Mouse (Mus musculus) kidney, adult 2 months (tissue): ENCODE results near the gene Ufc1. TPM values are rescaled to one million over a fixed set of nuclear protein-coding genes. Genes with fewer than 3 reads are reported as not detected.

Experiments
- DNase-seq: peaks from one replicate; pipeline ENCODE4 v3.0.0; 2021
- H3K27ac ChIP-seq: fragments of 200-500 bp; 2 replicates; pipeline ENCODE4 v1.5.1; 2012; ENCODE audit warnings: low read depth, low read length, control low read depth, inconsistent platforms; ENCODE audit not compliant: insufficient read depth
- H3K27me3 ChIP-seq: fragments of 200-500 bp; replicated peaks from 2 replicates; pipeline ENCODE4 v1.6.1; 2012; ENCODE audit warnings: mild to moderate bottlenecking, moderate library complexity, low read length, inconsistent platforms; ENCODE audit not compliant: control insufficient read depth, insufficient read depth
- H3K36me3 ChIP-seq: fragments of 200-500 bp; 2 replicates; pipeline ENCODE4 v1.6.1; 2012; ENCODE audit warnings: mild to moderate bottlenecking, moderate library complexity, low read length, inconsistent platforms; ENCODE audit not compliant: control insufficient read depth, insufficient read depth
- H3K4me1 ChIP-seq: fragments of 200-500 bp; 2 replicates; pipeline ENCODE4 v1.6.1; 2011; ENCODE audit warnings: low read length; ENCODE audit not compliant: control insufficient read depth, insufficient read depth
- H3K4me3 ChIP-seq: fragments of 200-500 bp; 2 replicates; pipeline ENCODE4 v1.5.1; 2011; ENCODE audit warnings: mild to moderate bottlenecking, low read depth, low read length, control low read depth; ENCODE audit not compliant: insufficient read depth
- CTCF ChIP-seq: fragments of 200-500 bp; conservative IDR thresholded peaks from 2 replicates; pipeline ENCODE4 v1.5.1; 2011; ENCODE audit warnings: low read depth, mild to moderate bottlenecking, control low read depth, low read length, moderate library complexity, mixed read lengths; ENCODE audit not compliant: insufficient read depth, insufficient read length
- POLR2A ChIP-seq: fragments of 200-500 bp; IDR thresholded peaks from one replicate; pipeline ENCODE4 v1.6.1; 2011; ENCODE audit warnings: low read depth, low read length, control low read depth
- WGBS: fragments of 180-500 bp; shearing (Covaris S2); methylation state at CpG from one replicate; pipeline ENCODE4 v1.1.7; 2018; 5-methylcytosine and 5-hydroxymethylcytosine counted together
- polyA plus RNA-seq: library from polyadenylated mRNA; depleted of rRNA; stranded (reverse); fragments of >200 nt; gene quantifications from 2 replicates; pipeline ENCODE4 v1.2.3, GENCODE M21; 2012

The Ufc1 gene
- polyA plus RNA-seq, 1 experiment, result 59.5 TPM

GRCm38 (mm10) chr1:171250680-171251593 is 43.9 kb downstream of the Ufc1 start, which contains the start of gene Ndufs2:
Ndufs2 (minus strand) TSS chr1:171251388.
- TF ChIP-seq CTCF, result no peak
- no peak for TF ChIP-seq POLR2A
- H3K27ac ChIP-seq, result no peak within 1 kb of the TSS
- peak within 1 kb of the TSS; percentile 24; the same call in 1 of the 2 replicates for H3K4me3 ChIP-seq
- H3K27me3 ChIP-seq, result no peaks in the 10 kb centered on the region
- no peaks in the 10 kb centered on the region for H3K36me3 ChIP-seq
- 22% methylated on average over 26 of the region's 26 CpGs for WGBS
- no peak for DNase-seq
- peaks cover 3% of the 10 kb centered on the region; the same call in 1 of the 2 replicates for H3K4me1 ChIP-seq

GRCm38 (mm10) chr1:171249913-171250600 is 44.8 kb downstream of the Ufc1 start, which contains the start of gene Adamts4:
Adamts4 (plus strand) TSS chr1:171250421.
- Histone ChIP-seq H3K27ac (0 out of 2 replicates have a peak within 1 kb of the TSS, but pooled peaks have one; percentile 15), H3K27me3 (no peaks in the 10 kb centered on the region), H3K4me3 (peak within 1 kb of the TSS; percentile 24; the same call in 1 of the 2 replicates), H3K36me3 (no peaks in the 10 kb centered on the region; the same call in 1 of the 2 replicates), H3K4me1 (peaks cover 6% of the 10 kb centered on the region; the same call in 1 of the 2 replicates)
- TF ChIP-seq CTCF, result no peak
- no peak for TF ChIP-seq POLR2A
- 36% methylated on average over 5 of the region's 5 CpGs for WGBS
- no peak for DNase-seq

DNA sequence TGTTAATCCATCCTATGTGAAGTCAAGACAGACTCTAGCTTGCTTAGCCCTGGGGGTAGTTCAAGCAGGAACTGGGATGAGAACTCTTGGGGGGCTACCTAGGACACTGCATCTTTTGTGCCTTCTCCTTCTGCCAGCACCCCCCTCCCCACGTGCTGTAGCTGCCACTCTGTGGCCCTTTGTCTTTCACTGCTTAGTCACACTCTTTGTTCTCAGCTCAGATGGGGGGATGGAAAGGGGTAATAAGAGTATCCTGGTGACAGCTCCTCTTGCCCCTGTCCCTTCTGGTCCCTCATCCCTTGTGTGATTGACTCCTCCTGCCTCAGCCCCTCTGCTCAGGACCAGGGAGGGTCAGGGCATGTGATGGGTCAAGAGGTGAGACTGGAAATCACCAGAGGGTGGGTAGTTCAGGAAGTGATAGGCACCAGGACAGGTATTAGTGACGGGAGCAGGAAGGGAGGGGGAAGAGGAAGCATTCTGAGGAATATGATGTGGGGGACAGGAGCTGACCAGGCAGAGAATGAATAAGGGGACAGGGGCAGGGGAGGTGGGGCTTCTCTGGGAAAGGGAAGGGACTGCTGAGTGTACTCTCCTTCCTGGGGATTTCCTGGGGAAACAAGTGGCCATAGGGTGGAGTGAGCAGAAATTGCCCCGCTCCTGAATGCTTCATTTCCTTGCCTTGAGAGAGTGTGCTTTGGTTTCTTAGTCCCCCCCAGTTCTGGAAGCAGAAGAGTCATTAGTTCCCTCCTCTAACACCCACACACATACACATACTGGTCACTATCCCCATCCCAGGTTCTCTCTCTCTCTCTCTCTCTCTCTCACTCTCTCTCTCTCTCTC is 46.2 kb downstream of the Ufc1 start:
- Histone ChIP-seq H3K27ac (peak overlapping the region; percentile 15), H3K4me1 (peaks cover 6% of the 10 kb centered on the region; the same call in 1 of the 2 replicates), H3K36me3 (no peaks in the 10 kb centered on the region; the same call in 1 of the 2 replicates), H3K4me3 (no peak overlapping the region), H3K27me3 (no peaks in the 10 kb centered on the region)
- TF ChIP-seq CTCF, result no peak
- 50% methylated on average over 3 of the region's 3 CpGs for WGBS
- no peak for DNase-seq

GRCm38 (mm10) chr1:171247916-171248315 is 46.9 kb downstream of the Ufc1 start:
- H3K27ac ChIP-seq, result peak overlapping the region; percentile 77
- WGBS, result 13% methylated on average over 4 of the region's 4 CpGs
- H3K27me3 ChIP-seq, result no peaks in the 10 kb centered on the region
- no peaks in the 10 kb centered on the region; the same call in 1 of the 2 replicates for H3K36me3 ChIP-seq
- H3K4me1 ChIP-seq, result peaks cover 6% of the 10 kb centered on the region; the same call in 1 of the 2 replicates
- no peak for TF ChIP-seq CTCF
- DNase-seq, result no peak
- H3K4me3 ChIP-seq, result no peak overlapping the region; the same call in 1 of the 2 replicates

DNA sequence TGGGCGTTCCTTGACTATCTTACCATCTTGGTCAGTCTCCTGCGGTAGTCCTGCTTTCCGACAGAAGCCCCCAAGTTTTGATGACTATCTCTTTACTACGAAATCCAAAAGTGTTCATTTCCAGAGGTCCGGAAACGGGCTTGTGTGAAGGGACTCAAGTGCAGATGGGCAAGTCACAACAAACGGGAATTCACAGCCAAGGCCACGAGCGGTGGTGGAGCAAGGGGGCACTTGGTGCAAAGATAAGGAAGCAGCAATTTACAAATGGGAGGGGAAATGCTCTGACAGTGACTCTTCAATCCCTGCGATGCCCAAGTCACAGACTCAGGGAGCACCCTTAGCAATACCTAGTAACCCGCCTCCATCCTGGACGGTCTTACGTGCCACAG is 47.4 kb downstream of the Ufc1 start:
- Histone ChIP-seq H3K4me3 (peak overlapping the region; percentile 40), H3K36me3 (no peaks in the 10 kb centered on the region; the same call in 1 of the 2 replicates), H3K27me3 (no peaks in the 10 kb centered on the region), H3K27ac (peak overlapping the region; percentile 77), H3K4me1 (peaks cover 6% of the 10 kb centered on the region; the same call in 1 of the 2 replicates)
- TF ChIP-seq POLR2A (no peak), CTCF (no peak)
- DNase-seq, result no peak
- 9% methylated on average over 13 of the region's 13 CpGs for whole genome bisulfite sequencing

DNA sequence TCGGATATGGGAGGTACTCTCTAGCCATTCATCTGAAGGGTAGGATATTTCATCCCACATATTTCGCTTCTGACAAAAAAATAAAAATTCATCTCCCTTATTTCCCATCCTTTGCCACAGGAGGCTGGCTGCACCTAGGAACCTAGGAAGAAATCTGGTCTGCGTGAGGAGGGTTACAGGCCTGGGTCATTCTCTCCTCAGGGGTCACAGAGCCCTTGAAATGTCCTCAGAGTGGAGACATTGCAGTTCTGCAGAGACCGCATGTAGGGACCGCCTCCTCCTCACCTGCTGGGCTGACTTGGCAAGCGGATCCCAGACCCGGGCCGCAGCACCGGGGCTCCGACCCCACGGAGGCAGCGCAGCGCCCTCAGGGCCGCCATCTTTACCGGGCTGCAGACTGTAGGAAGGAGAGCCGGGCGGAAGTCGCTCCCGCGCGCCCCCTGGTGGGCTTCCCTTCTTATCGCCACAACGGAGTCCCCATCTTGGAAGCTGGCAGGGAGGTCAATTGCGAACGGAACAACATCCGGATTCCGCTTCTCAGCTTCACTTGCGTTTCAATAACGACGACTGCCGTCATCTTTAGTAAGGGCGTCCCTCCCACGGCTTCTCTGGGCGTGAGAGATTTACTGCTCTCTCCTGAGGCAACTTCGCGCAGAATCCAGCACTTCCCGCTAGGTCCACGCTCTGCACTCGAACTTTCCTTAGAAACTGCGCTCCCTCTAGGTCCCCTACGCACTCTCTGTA is 47.9 kb downstream of the Ufc1 start:
- under 1% methylated on average over 41 of the region's 41 CpGs for WGBS
- TF ChIP-seq CTCF (peak; percentile 84), POLR2A (peak; percentile 82)
- Histone ChIP-seq H3K4me1 (peaks cover 6% of the 10 kb centered on the region; the same call in 1 of the 2 replicates), H3K4me3 (peak overlapping the region; percentile 79), H3K36me3 (no peaks in the 10 kb centered on the region; the same call in 1 of the 2 replicates), H3K27ac (peak overlapping the region; percentile 96), H3K27me3 (no peaks in the 10 kb centered on the region)
- DNase-seq, result peak; percentile 99
